Mouse (Mus musculus): Measurements from ENCODE around the gene Gm28374. TPM values are rescaled to one million over a fixed set of nuclear protein-coding genes. Genes with fewer than 3 reads are reported as not detected.

Gm28374 gene
- polyA plus RNA-seq, 1 experiment from 2014 or later: 1.5 TPM

- ATAC-seq (replicated peaks; ENCODE audit: low FRiP score, low TSS enrichment, low read depth) (no peak), DNase-seq (ENCODE audit: low spot score) (no peak)
- Histone ChIP-seq H3K27ac (ENCODE audit: low read depth) (no peak overlapping the region), H3K36me3 (ENCODE audit: control insufficient read depth, insufficient read depth, low read length) (peaks cover 81% of the 10 kb centered on the region), H3K4me3 (ENCODE audit: low read depth, low read length) (no peak overlapping the region), H3K9me3 (ENCODE audit: control insufficient read depth, low read length) (no peaks in the 10 kb centered on the region), H3K4me2 (ENCODE audit: low read length) (no peak overlapping the region), H3K4me1 (replicated peaks; ENCODE audit: control insufficient read depth, insufficient read depth, low read length) (peaks cover 16% of the 10 kb centered on the region), H3K9ac (ENCODE audit: low read length) (no peak overlapping the region), H3K27me3 (replicated peaks; ENCODE audit: control insufficient read depth, insufficient read depth, low read length) (no peaks in the 10 kb centered on the region)
- 81% methylated on average over 5 of the region's 5 CpGs for WGBS
Measured at GRCm38 (mm10) chr19:6054296-6054695, 27.8 kb downstream of the Gm28374 start.

- Histone ChIP-seq H3K27ac (ENCODE audit: low read depth) (no peak overlapping the region), H3K9me3 (ENCODE audit: control insufficient read depth, low read length) (no peaks in the 10 kb centered on the region), H3K9ac (ENCODE audit: low read length) (no peak overlapping the region), H3K36me3 (ENCODE audit: control insufficient read depth, insufficient read depth, low read length) (peaks cover 82% of the 10 kb centered on the region), H3K4me2 (ENCODE audit: low read length) (no peak overlapping the region), H3K4me3 (ENCODE audit: low read depth, low read length) (no peak overlapping the region), H3K27me3 (replicated peaks; ENCODE audit: control insufficient read depth, insufficient read depth, low read length) (no peaks in the 10 kb centered on the region), H3K4me1 (replicated peaks; ENCODE audit: control insufficient read depth, insufficient read depth, low read length) (peaks cover 17% of the 10 kb centered on the region)
- ATAC-seq (replicated peaks; ENCODE audit: low FRiP score, low TSS enrichment, low read depth): no peak
- 82% methylated on average over 7 of the region's 7 CpGs for WGBS
- DNase-seq (ENCODE audit: low spot score): no peak
Measured at GRCm38 (mm10) chr19:6052516-6052915, 29.5 kb downstream of the Gm28374 start.

- Histone ChIP-seq H3K4me1 (replicated peaks; ENCODE audit: control insufficient read depth, insufficient read depth, low read length) (peaks cover 15% of the 10 kb centered on the region), H3K4me3 (ENCODE audit: low read depth, low read length) (no peak overlapping the region), H3K27ac (ENCODE audit: low read depth) (no peak overlapping the region), H3K36me3 (ENCODE audit: control insufficient read depth, insufficient read depth, low read length) (peaks cover 56% of the 10 kb centered on the region), H3K9me3 (ENCODE audit: control insufficient read depth, low read length) (no peaks in the 10 kb centered on the region), H3K4me2 (ENCODE audit: low read length) (no peak overlapping the region), H3K9ac (ENCODE audit: low read length) (no peak overlapping the region), H3K27me3 (replicated peaks; ENCODE audit: control insufficient read depth, insufficient read depth, low read length) (no peaks in the 10 kb centered on the region)
- DNase-seq (ENCODE audit: low spot score) (no peak), ATAC-seq (replicated peaks; ENCODE audit: low FRiP score, low TSS enrichment, low read depth) (no peak)
- whole genome bisulfite sequencing: 89% methylated on average over 11 of the region's 11 CpGs
Measured at GRCm38 (mm10) chr19:6048681-6049410, 33.2 kb downstream of the Gm28374 start.

GRCm38 (mm10) chr19:6047899-6048166 is 34.2 kb downstream of the Gm28374 start:
- Histone ChIP-seq H3K9ac (ENCODE audit: low read length) (peak overlapping the region; percentile 81), H3K4me1 (replicated peaks; ENCODE audit: control insufficient read depth, insufficient read depth, low read length) (peaks cover 15% of the 10 kb centered on the region), H3K4me2 (ENCODE audit: low read length) (peak overlapping the region; percentile 97), H3K4me3 (ENCODE audit: low read depth, low read length) (peak overlapping the region; percentile 60), H3K36me3 (ENCODE audit: control insufficient read depth, insufficient read depth, low read length) (peaks cover 45% of the 10 kb centered on the region), H3K9me3 (ENCODE audit: control insufficient read depth, low read length) (no peaks in the 10 kb centered on the region), H3K27ac (ENCODE audit: low read depth) (no peak overlapping the region), H3K27me3 (replicated peaks; ENCODE audit: control insufficient read depth, insufficient read depth, low read length) (no peaks in the 10 kb centered on the region)
- ATAC-seq (replicated peaks; ENCODE audit: low FRiP score, low TSS enrichment, low read depth): no peak
- WGBS: 76% methylated on average over 8 of the region's 8 CpGs
- DNase-seq (ENCODE audit: low spot score): no peak

GRCm38 (mm10) chr19:6047154-6047898 is 34.7 kb downstream of the Gm28374 start:
- peak; percentile 65 for DNase-seq (ENCODE audit: low spot score)
- peak overlapping the region; percentile 97 for H3K4me2 ChIP-seq (ENCODE audit: low read length)
- H3K4me3 ChIP-seq (ENCODE audit: low read depth, low read length): peak overlapping the region; percentile 60
- H3K27ac ChIP-seq (ENCODE audit: low read depth): peak overlapping the region; percentile 97
- 3% methylated on average over 44 of the region's 44 CpGs for WGBS
- ATAC-seq (replicated peaks; ENCODE audit: low FRiP score, low TSS enrichment, low read depth): peak; percentile 7
- peaks cover 40% of the 10 kb centered on the region for H3K36me3 ChIP-seq (ENCODE audit: control insufficient read depth, insufficient read depth, low read length)
- H3K4me1 ChIP-seq (replicated peaks; ENCODE audit: control insufficient read depth, insufficient read depth, low read length): peaks cover 15% of the 10 kb centered on the region
- peak overlapping the region; percentile 81 for H3K9ac ChIP-seq (ENCODE audit: low read length)
- no peaks in the 10 kb centered on the region for H3K9me3 ChIP-seq (ENCODE audit: control insufficient read depth, low read length)
- no peaks in the 10 kb centered on the region for H3K27me3 ChIP-seq (replicated peaks; ENCODE audit: control insufficient read depth, insufficient read depth, low read length)

- H3K9ac ChIP-seq (ENCODE audit: low read length): peak within 1 kb of the TSS; percentile 81
- H3K4me3 ChIP-seq (ENCODE audit: low read depth, low read length): peak within 1 kb of the TSS; percentile 60
- peaks cover 32% of the 10 kb centered on the region for H3K36me3 ChIP-seq (ENCODE audit: control insufficient read depth, insufficient read depth, low read length)
- H3K4me1 ChIP-seq (replicated peaks; ENCODE audit: control insufficient read depth, insufficient read depth, low read length): peaks cover 15% of the 10 kb centered on the region
- peak; percentile 94 for DNase-seq (ENCODE audit: low spot score)
- peak within 1 kb of the TSS; percentile 97 for H3K4me2 ChIP-seq (ENCODE audit: low read length)
- peak; percentile 88 for ATAC-seq (replicated peaks; ENCODE audit: low FRiP score, low TSS enrichment, low read depth)
- H3K27ac ChIP-seq (ENCODE audit: low read depth): peak within 1 kb of the TSS; percentile 97
- under 1% methylated on average over 65 of the region's 65 CpGs for WGBS
- H3K27me3 ChIP-seq (replicated peaks; ENCODE audit: control insufficient read depth, insufficient read depth, low read length): no peaks in the 10 kb centered on the region
- no peaks in the 10 kb centered on the region for H3K9me3 ChIP-seq (ENCODE audit: control insufficient read depth, low read length)
Measured at GRCm38 (mm10) chr19:6046294-6047153, 35.5 kb downstream of the Gm28374 start, which contains the start of gene Syvn1. Syvn1 (plus strand) TSS chr19:6046576.

GRCm38 (mm10) chr19:6045366-6046293 is 36.4 kb downstream of the Gm28374 start:
- DNase-seq (ENCODE audit: low spot score): no peak
- H3K27me3 ChIP-seq (replicated peaks; ENCODE audit: control insufficient read depth, insufficient read depth, low read length): no peaks in the 10 kb centered on the region

More at GRCm38 (mm10) chr19:6045366-6046293, 36.4 kb downstream of the Gm28374 start:
- peak; percentile 42 for ATAC-seq (replicated peaks; ENCODE audit: low FRiP score, low TSS enrichment, low read depth)
- Histone ChIP-seq H3K36me3 (ENCODE audit: control insufficient read depth, insufficient read depth, low read length) (peaks cover 23% of the 10 kb centered on the region), H3K27ac (ENCODE audit: low read depth) (peak overlapping the region; percentile 97), H3K4me3 (ENCODE audit: low read depth, low read length) (peak overlapping the region; percentile 60), H3K4me2 (ENCODE audit: low read length) (peak overlapping the region; percentile 97), H3K4me1 (replicated peaks; ENCODE audit: control insufficient read depth, insufficient read depth, low read length) (peaks cover 15% of the 10 kb centered on the region), H3K9ac (ENCODE audit: low read length) (peak overlapping the region; percentile 81), H3K9me3 (ENCODE audit: control insufficient read depth, low read length) (no peaks in the 10 kb centered on the region)
- WGBS: 16% methylated on average over 20 of the region's 20 CpGs

All from intestine, embryonic 14.5 days (tissue).